Mouse (Mus musculus) liver, embryonic 11.5 days (tissue): ENCODE measurements around the gene Uspl1. TPM values are rescaled to one million over a fixed set of nuclear protein-coding genes. Genes with fewer than 3 reads are reported as not detected.

Experiments
- ATAC-seq: fragments of 200-750 bp; cut with Nextera tagmentation; replicated peaks from 2 replicates; pipeline ENCODE4 v1.8.0; 2017; ENCODE audit warnings: moderate number of reproducible peaks, mild to moderate bottlenecking, moderate TSS enrichment, moderate library complexity; ENCODE audit not compliant: low FRiP score
- DNase-seq: peaks from one replicate; pipeline ENCODE4 v3.0.0-alpha.2; 2017; ENCODE audit warnings: low spot score
- H3K27ac ChIP-seq: fragments of 300-500 bp; sonication (generic); 2 replicates; pipeline ENCODE4 v1.5.1; 2014; ENCODE audit warnings: mild to moderate bottlenecking, low read depth, low read length, control low read depth
- H3K27me3 ChIP-seq: fragments of 300-500 bp; sonication (generic); replicated peaks from 2 replicates; pipeline ENCODE4 v1.6.1; 2014; ENCODE audit warnings: low read length, mixed read lengths; ENCODE audit not compliant: control insufficient read depth, insufficient read depth
- H3K36me3 ChIP-seq: fragments of 300-500 bp; sonication (generic); 2 replicates; pipeline ENCODE4 v1.6.1; 2014; ENCODE audit warnings: mild to moderate bottlenecking, low read length, moderate library complexity, mixed read lengths; ENCODE audit not compliant: control insufficient read depth, insufficient read depth
- H3K4me1 ChIP-seq: fragments of 300-500 bp; sonication (generic); replicated peaks from 2 replicates; pipeline ENCODE4 v1.6.1; 2014; ENCODE audit warnings: low read length, mixed read lengths; ENCODE audit not compliant: control insufficient read depth, insufficient read depth
- H3K4me2 ChIP-seq: fragments of 300-500 bp; sonication (generic); 2 replicates; pipeline ENCODE4 v1.6.1; 2014; ENCODE audit warnings: mild to moderate bottlenecking, control low read depth, moderate library complexity
- H3K4me3 ChIP-seq: fragments of 300-500 bp; sonication (generic); 2 replicates; pipeline ENCODE4 v1.5.1; 2014; ENCODE audit warnings: low read depth, low read length, control low read depth
- H3K9ac ChIP-seq: fragments of 300-500 bp; sonication (generic); 2 replicates; pipeline ENCODE4 v1.6.1; 2014; ENCODE audit warnings: low read depth, low read length, control low read depth
- H3K9me3 ChIP-seq: fragments of 300-500 bp; sonication (generic); 2 replicates; pipeline ENCODE4 v1.6.1; 2016; ENCODE audit warnings: low read length, inconsistent platforms, mixed read lengths; ENCODE audit not compliant: control insufficient read depth
- WGBS: fragments of 180-500 bp; shearing (Covaris S2); extraction: QIAGEN DNeasy Blood & Tissue Kit; methylation state at CpG from one replicate; pipeline ENCODE4 v1.1.7; 2014; 5-methylcytosine and 5-hydroxymethylcytosine counted together
- polyA plus RNA-seq: library from polyadenylated mRNA; unstranded; fragments of >200 nt; fragmentation: Nextera tagmentation; extraction: Ambion mirVana; gene quantifications from 2 replicates; pipeline ENCODE4 v1.2.1, GENCODE M21; 2014

Gene Uspl1
- polyA plus RNA-seq, 1 experiment from 2014 or later = 53.2 TPM

DNA sequence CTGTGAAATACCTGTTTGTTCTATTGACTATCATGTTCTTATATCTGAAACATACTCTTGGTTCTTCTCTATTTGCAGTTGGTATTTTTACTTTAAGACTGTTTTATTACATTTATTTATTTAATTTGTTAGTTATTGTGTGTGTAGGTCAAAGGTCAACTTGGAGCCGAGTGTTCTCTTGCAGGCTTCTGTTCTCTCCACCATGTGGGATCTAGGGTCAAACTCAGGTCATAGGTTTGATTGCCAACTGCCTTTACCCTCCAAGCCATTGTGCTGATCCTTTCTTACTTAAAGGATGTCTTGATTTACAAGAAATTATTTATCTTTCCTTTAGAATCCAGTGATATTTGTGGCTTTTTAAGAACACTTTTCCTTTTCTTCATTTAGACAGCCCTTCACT, 12.5 kb downstream of the Uspl1 start:
- DNase-seq (no peak), ATAC-seq (no peak)
- no peaks in the 10 kb centered on the region for H3K27me3 ChIP-seq
- H3K9ac ChIP-seq = no peak overlapping the region
- no peaks in the 10 kb centered on the region for H3K9me3 ChIP-seq
- no peak overlapping the region for H3K4me2 ChIP-seq
- peaks cover 35% of the 10 kb centered on the region for H3K36me3 ChIP-seq
- H3K27ac ChIP-seq = no peak overlapping the region
- H3K4me1 ChIP-seq = peaks cover 10% of the 10 kb centered on the region; the same call in 1 of the 2 replicates
- H3K4me3 ChIP-seq = no peak overlapping the region
- WGBS = 30% methylated on average over 1 of the region's 1 CpGs

DNA sequence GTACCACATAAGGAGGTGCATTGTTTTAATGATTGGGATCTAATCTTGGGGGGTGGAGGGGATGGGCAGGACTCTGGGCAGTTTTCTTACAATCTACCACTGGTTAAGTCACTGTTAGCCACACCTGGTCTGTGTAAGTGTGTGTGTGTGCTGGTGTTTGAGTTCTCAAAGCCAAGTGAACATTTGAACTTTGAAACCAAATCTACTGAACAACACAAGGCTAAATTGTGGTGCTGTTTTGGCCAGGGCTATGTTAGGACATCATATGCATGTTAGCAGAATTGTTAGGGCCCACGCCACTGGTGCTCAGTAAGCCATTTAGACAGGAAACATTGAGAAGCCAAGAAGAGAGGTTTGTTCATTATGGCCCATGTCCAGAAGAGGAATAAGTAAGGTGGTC, 14.6 kb downstream of the Uspl1 start:
- H3K9me3 ChIP-seq = no peaks in the 10 kb centered on the region
- H3K4me1 ChIP-seq = peaks cover 10% of the 10 kb centered on the region; the same call in 1 of the 2 replicates
- H3K4me2 ChIP-seq = no peak overlapping the region
- DNase-seq (no peak), ATAC-seq (no peak)
- no peak overlapping the region for H3K4me3 ChIP-seq
- no peak overlapping the region for H3K9ac ChIP-seq
- H3K36me3 ChIP-seq = peaks cover 42% of the 10 kb centered on the region
- no peaks in the 10 kb centered on the region for H3K27me3 ChIP-seq
- no peak overlapping the region for H3K27ac ChIP-seq
- WGBS = 86% methylated on average over 1 of the region's 1 CpGs

DNA sequence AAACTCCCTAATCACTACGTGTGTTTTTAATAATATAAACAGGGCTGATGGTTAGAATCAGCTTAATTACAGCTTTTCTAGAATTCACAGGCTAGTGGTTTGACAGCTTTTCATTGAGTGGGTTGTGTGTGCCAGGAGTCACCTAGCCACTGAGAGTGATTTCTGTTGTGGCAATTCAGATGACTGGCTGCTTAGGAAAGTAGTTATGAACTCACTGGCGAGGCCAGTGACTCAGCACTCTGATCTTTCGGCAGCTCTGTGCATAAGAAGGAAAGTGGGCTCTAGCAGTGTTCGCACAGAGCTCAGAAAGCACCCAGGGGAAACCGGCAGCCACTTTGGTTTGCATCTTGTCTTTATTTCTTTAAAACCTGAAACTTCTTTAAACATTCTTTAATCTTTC, 18.8 kb downstream of the Uspl1 start:
- Histone ChIP-seq H3K4me3 (no peak overlapping the region), H3K27ac (no peak overlapping the region), H3K9ac (no peak overlapping the region), H3K27me3 (no peaks in the 10 kb centered on the region), H3K36me3 (peaks cover 56% of the 10 kb centered on the region), H3K9me3 (no peaks in the 10 kb centered on the region), H3K4me1 (no peaks in the 10 kb centered on the region), H3K4me2 (no peak overlapping the region)
- DNase-seq (no peak), ATAC-seq (no peak)
- 74% methylated on average over 5 of the region's 5 CpGs for WGBS

DNA sequence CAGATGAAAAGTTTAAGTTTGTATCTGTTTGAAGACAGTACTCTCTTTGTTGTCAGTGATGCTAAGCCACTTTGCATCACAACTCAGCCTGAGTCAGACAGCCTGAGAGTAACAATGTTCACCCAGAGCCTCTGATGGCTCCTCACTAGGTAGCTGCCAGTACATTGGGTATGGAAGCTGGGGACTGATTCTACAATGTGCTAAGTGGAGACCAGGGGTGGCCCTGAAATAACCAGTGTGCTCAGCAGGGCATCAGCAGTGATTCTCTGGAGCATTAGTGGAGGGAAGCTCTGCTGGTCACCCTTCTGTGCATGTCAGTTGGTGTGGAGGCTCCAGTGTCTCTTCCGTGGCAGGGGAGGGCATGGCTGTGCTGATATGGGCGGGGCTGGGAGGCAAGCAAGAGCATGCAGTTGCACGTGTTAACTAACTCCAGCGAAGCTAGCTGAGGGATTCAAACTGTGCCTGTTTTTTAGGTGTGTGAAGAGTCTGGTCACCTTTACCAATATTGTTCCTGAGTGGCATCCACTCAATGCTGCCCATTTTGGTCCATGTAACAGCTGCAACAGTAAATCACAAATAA, 19.7 kb downstream of the Uspl1 start:
- WGBS = 82% methylated on average over 4 of the region's 4 CpGs
- Histone ChIP-seq H3K4me3 (no peak overlapping the region), H3K4me1 (no peaks in the 10 kb centered on the region), H3K9me3 (no peaks in the 10 kb centered on the region), H3K9ac (no peak overlapping the region), H3K27me3 (no peaks in the 10 kb centered on the region), H3K36me3 (peaks cover 58% of the 10 kb centered on the region), H3K27ac (no peak overlapping the region), H3K4me2 (no peak overlapping the region)
- no peak for DNase-seq
- ATAC-seq = 0 out of 2 replicates have a peak, but pooled peaks have one; percentile 57

DNA sequence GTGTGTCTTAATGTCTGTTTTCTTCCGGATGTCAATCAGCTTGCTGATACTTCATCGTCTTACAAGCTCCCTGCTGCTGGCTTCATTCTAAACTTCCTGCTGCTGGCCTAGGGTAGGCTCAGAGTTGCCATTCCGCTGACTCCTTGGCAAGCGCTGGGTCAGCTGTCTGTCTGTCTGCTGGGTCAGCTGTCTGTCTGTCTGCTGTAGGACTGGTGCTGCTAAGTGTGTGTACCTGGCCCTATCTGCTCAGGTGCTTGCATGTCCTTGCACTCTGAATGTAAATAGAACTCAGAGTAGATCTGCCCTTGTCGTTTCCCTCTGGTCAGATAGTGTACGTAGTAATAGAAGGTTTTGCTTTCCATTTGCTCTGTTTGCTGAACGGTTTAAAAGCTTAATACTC, 20.7 kb downstream of the Uspl1 start:
- no peak for ATAC-seq
- no peak for DNase-seq

DNA sequence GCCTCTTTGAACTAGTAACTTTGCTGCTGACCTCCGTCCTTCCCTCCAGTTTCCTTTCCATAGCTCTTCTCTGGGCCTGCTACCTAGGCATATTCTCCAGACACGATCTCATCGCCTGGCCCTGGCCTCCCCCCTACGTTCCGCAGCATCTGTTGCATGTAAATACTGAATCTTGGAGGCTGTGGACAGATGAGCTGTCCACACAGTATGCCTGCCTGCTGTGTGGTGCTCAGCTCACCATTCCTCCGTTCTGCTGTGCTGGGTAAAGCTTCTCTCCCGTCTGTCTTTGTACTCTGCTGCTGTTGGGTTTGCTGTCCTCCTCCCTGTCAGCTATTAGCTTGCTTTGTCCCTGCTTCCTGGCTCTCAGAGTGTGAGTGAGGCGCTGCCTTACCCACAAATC, 21.1 kb downstream of the Uspl1 start:
- 87% methylated on average over 8 of the region's 8 CpGs for WGBS
- Histone ChIP-seq H3K36me3 (peaks cover 57% of the 10 kb centered on the region), H3K27ac (no peak overlapping the region), H3K4me3 (no peak overlapping the region), H3K9ac (no peak overlapping the region), H3K4me2 (no peak overlapping the region), H3K27me3 (no peaks in the 10 kb centered on the region), H3K4me1 (no peaks in the 10 kb centered on the region), H3K9me3 (no peaks in the 10 kb centered on the region)
- no peak for DNase-seq
- ATAC-seq = no peak

More for the DNA sequence above, 20.7 kb downstream of the Uspl1 start:
- Histone ChIP-seq H3K4me3 (no peak overlapping the region), H3K9ac (no peak overlapping the region), H3K9me3 (no peaks in the 10 kb centered on the region), H3K4me1 (no peaks in the 10 kb centered on the region), H3K36me3 (peaks cover 53% of the 10 kb centered on the region), H3K27ac (no peak overlapping the region), H3K27me3 (no peaks in the 10 kb centered on the region), H3K4me2 (no peak overlapping the region)
- WGBS = 83% methylated on average over 7 of the region's 7 CpGs

DNA sequence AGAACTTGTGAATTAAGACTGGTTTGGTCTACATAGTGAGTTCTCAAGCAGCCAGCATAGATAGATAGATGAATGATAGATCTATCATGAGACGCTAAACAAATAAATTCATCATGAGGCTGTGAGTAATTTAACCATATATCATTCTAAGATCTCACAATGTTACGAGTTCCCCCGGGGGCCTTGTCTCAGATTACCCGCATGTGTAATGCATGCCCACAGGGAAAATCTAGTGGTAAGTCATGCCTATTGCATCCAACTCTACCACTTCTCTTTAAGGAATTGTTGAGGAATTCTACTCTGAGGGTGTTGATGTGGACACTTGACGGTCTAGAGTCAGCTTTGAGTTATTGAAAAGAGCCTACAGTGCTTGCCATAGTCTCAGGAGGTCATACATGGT, 22.1 kb downstream of the Uspl1 start:
- DNase-seq = no peak
- H3K36me3 ChIP-seq = peaks cover 55% of the 10 kb centered on the region
- no peak overlapping the region for H3K4me3 ChIP-seq
- no peaks in the 10 kb centered on the region for H3K27me3 ChIP-seq
- no peak overlapping the region for H3K9ac ChIP-seq
- H3K9me3 ChIP-seq = no peaks in the 10 kb centered on the region
- no peak overlapping the region for H3K27ac ChIP-seq
- ATAC-seq = no peak
- WGBS = 92% methylated on average over 5 of the region's 5 CpGs
- no peak overlapping the region for H3K4me2 ChIP-seq
- H3K4me1 ChIP-seq = no peaks in the 10 kb centered on the region

DNA sequence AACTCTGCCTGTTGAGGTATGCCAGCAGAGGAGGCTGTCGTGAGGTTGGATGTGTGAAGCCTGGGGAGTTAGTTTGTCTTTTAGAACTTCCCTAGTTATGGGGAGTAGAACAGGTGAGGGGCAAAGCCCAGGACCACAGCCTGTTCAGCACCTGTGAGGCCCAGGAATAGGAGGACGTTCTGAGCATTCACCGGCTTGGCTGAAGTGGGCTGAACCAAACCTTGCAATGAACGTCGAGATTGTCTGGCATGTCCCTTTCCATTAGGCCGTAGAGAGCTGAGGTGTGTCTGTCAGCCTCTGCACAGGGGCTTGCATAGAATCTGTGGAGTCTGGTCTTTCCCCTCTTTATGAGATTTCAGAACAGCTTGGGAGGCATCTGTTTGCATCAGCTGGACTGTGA, 23.5 kb downstream of the Uspl1 start:
- 86% methylated on average over 6 of the region's 6 CpGs for WGBS
- H3K27me3 ChIP-seq = no peaks in the 10 kb centered on the region
- H3K4me1 ChIP-seq = no peaks in the 10 kb centered on the region
- ATAC-seq (no peak), DNase-seq (no peak)
- H3K36me3 ChIP-seq = peaks cover 48% of the 10 kb centered on the region
- H3K9me3 ChIP-seq = no peaks in the 10 kb centered on the region
- H3K9ac ChIP-seq = no peak overlapping the region
- no peak overlapping the region for H3K27ac ChIP-seq
- H3K4me2 ChIP-seq = no peak overlapping the region
- H3K4me3 ChIP-seq = no peak overlapping the region

DNA sequence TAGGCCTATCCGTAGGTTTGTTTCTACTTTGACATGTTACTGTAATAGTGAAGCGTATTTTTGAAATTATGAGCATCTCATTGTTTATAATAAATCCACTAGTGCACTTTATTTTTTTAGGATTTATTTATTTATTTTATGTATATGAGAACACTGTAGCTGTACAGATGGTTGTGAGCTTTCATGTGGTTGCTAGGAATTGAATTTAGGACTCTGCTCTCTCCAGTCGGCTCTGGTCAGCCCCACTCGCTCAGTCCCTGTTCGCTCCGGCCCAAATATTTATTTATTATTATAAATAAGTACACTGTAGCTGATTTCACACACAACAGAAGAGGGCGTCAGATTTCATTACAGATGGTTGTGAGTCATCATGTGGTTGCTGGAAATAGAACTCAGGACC, 24.6 kb downstream of the Uspl1 start:
- no peaks in the 10 kb centered on the region for H3K4me1 ChIP-seq
- WGBS = 91% methylated on average over 7 of the region's 7 CpGs
- H3K27me3 ChIP-seq = no peaks in the 10 kb centered on the region
- H3K9ac ChIP-seq = no peak overlapping the region
- H3K36me3 ChIP-seq = peaks cover 47% of the 10 kb centered on the region
- no peak overlapping the region for H3K4me2 ChIP-seq
- no peak overlapping the region for H3K27ac ChIP-seq
- DNase-seq (no peak), ATAC-seq (no peak)
- no peak overlapping the region for H3K4me3 ChIP-seq
- no peaks in the 10 kb centered on the region for H3K9me3 ChIP-seq
